Mouse (Mus musculus): ENCODE results near the gene Tmem151b. TPM values are rescaled to one million over a fixed set of nuclear protein-coding genes. Genes with fewer than 3 reads are reported as not detected.

The Tmem151b gene
- polyA plus RNA-seq, 1 experiment from 2014 or later: 1.9 TPM

GRCm38 (mm10) chr17:45515204-45515726 is 34.2 kb downstream of the Tmem151b start:
- no peak for ATAC-seq (replicated peaks; ENCODE audit: extremely low read depth, insufficient read depth, low FRiP score)
- Histone ChIP-seq H3K27me3 (ENCODE audit: control insufficient read depth, insufficient read depth, low read length) (no peaks in the 10 kb centered on the region), H3K4me2 (ENCODE audit: low read depth, low read length) (no peak overlapping the region), H3K4me3 (ENCODE audit: low read length) (no peak overlapping the region), H3K36me3 (ENCODE audit: control insufficient read depth, insufficient read depth) (no peaks in the 10 kb centered on the region), H3K9me3 (replicated peaks; ENCODE audit: control insufficient read depth, low read length) (no peaks in the 10 kb centered on the region), H3K4me1 (ENCODE audit: control insufficient read depth, insufficient read depth, low read length) (0 out of 2 replicates have a peak, but pooled peaks cover 2% of the 10 kb centered on the region), H3K9ac (ENCODE audit: low read length) (no peak overlapping the region), H3K27ac (ENCODE audit: low read length) (no peak overlapping the region)
- 44% methylated on average over 15 of the region's 15 CpGs for WGBS

- no peak for ATAC-seq (replicated peaks; ENCODE audit: extremely low read depth, insufficient read depth, low FRiP score)
- Histone ChIP-seq H3K9me3 (replicated peaks; ENCODE audit: control insufficient read depth, low read length) (no peaks in the 10 kb centered on the region), H3K4me1 (ENCODE audit: control insufficient read depth, insufficient read depth, low read length) (peaks cover 10% of the 10 kb centered on the region), H3K27ac (ENCODE audit: low read length) (no peak overlapping the region), H3K4me3 (ENCODE audit: low read length) (no peak overlapping the region), H3K4me2 (ENCODE audit: low read depth, low read length) (no peak overlapping the region), H3K9ac (ENCODE audit: low read length) (no peak overlapping the region), H3K27me3 (ENCODE audit: control insufficient read depth, insufficient read depth, low read length) (no peaks in the 10 kb centered on the region), H3K36me3 (ENCODE audit: control insufficient read depth, insufficient read depth) (peaks cover 12% of the 10 kb centered on the region)
- WGBS: 88% methylated on average over 4 of the region's 4 CpGs
Observed at GRCm38 (mm10) chr17:45511757-45512156, 37.7 kb downstream of the Tmem151b start.

- no peak for ATAC-seq (replicated peaks; ENCODE audit: extremely low read depth, insufficient read depth, low FRiP score)
- Histone ChIP-seq H3K36me3 (ENCODE audit: control insufficient read depth, insufficient read depth) (peaks cover 12% of the 10 kb centered on the region), H3K4me1 (ENCODE audit: control insufficient read depth, insufficient read depth, low read length) (peaks cover 12% of the 10 kb centered on the region), H3K9ac (ENCODE audit: low read length) (no peak overlapping the region), H3K27ac (ENCODE audit: low read length) (no peak overlapping the region), H3K4me3 (ENCODE audit: low read length) (no peak overlapping the region), H3K27me3 (ENCODE audit: control insufficient read depth, insufficient read depth, low read length) (no peaks in the 10 kb centered on the region), H3K4me2 (ENCODE audit: low read depth, low read length) (no peak overlapping the region), H3K9me3 (replicated peaks; ENCODE audit: control insufficient read depth, low read length) (no peaks in the 10 kb centered on the region)
- 85% methylated on average over 4 of the region's 4 CpGs for WGBS
Observed at GRCm38 (mm10) chr17:45510871-45511270, 38.6 kb downstream of the Tmem151b start.

GRCm38 (mm10) chr17:45506700-45507189 is 42.7 kb downstream of the Tmem151b start, which contains the start of gene Aars2:
Aars2 (plus strand) TSS chr17:45506841.
- H3K4me3 ChIP-seq (ENCODE audit: low read length): peak within 1 kb of the TSS; percentile 74
- peak within 1 kb of the TSS; percentile 82 for H3K9ac ChIP-seq (ENCODE audit: low read length)
- H3K9me3 ChIP-seq (replicated peaks; ENCODE audit: control insufficient read depth, low read length): no peaks in the 10 kb centered on the region
- peak within 1 kb of the TSS; percentile 71 for H3K4me2 ChIP-seq (ENCODE audit: low read depth, low read length)
- under 1% methylated on average over 42 of the region's 42 CpGs for WGBS
- H3K4me1 ChIP-seq (ENCODE audit: control insufficient read depth, insufficient read depth, low read length): peaks cover 14% of the 10 kb centered on the region
- ATAC-seq (replicated peaks; ENCODE audit: extremely low read depth, insufficient read depth, low FRiP score): peak; percentile 88
- H3K36me3 ChIP-seq (ENCODE audit: control insufficient read depth, insufficient read depth): peaks cover 12% of the 10 kb centered on the region
- H3K27me3 ChIP-seq (ENCODE audit: control insufficient read depth, insufficient read depth, low read length): no peaks in the 10 kb centered on the region
- peak within 1 kb of the TSS; percentile 88 for H3K27ac ChIP-seq (ENCODE audit: low read length)

GRCm38 (mm10) chr17:45505941-45506465 is 43.5 kb downstream of the Tmem151b start:
- Histone ChIP-seq H3K9me3 (replicated peaks; ENCODE audit: control insufficient read depth, low read length) (no peaks in the 10 kb centered on the region), H3K4me2 (ENCODE audit: low read depth, low read length) (peak overlapping the region; percentile 44; the same call in 1 of the 2 replicates), H3K4me1 (ENCODE audit: control insufficient read depth, insufficient read depth, low read length) (peaks cover 14% of the 10 kb centered on the region), H3K27ac (ENCODE audit: low read length) (no peak overlapping the region; the same call in 1 of the 2 replicates), H3K4me3 (ENCODE audit: low read length) (no peak overlapping the region), H3K9ac (ENCODE audit: low read length) (no peak overlapping the region), H3K36me3 (ENCODE audit: control insufficient read depth, insufficient read depth) (peaks cover 12% of the 10 kb centered on the region), H3K27me3 (ENCODE audit: control insufficient read depth, insufficient read depth, low read length) (no peaks in the 10 kb centered on the region)
- ATAC-seq (replicated peaks; ENCODE audit: extremely low read depth, insufficient read depth, low FRiP score): no peak
- 57% methylated on average over 6 of the region's 6 CpGs for WGBS

- Histone ChIP-seq H3K27ac (ENCODE audit: low read length) (peak overlapping the region; percentile 41), H3K27me3 (ENCODE audit: control insufficient read depth, insufficient read depth, low read length) (no peaks in the 10 kb centered on the region), H3K4me3 (ENCODE audit: low read length) (no peak overlapping the region), H3K36me3 (ENCODE audit: control insufficient read depth, insufficient read depth) (no peaks in the 10 kb centered on the region), H3K9ac (ENCODE audit: low read length) (no peak overlapping the region), H3K4me1 (ENCODE audit: control insufficient read depth, insufficient read depth, low read length) (peaks cover 14% of the 10 kb centered on the region), H3K9me3 (replicated peaks; ENCODE audit: control insufficient read depth, low read length) (no peaks in the 10 kb centered on the region), H3K4me2 (ENCODE audit: low read depth, low read length) (no peak overlapping the region)
- 43% methylated on average over 5 of the region's 5 CpGs for WGBS
- ATAC-seq (replicated peaks; ENCODE audit: extremely low read depth, insufficient read depth, low FRiP score): no peak
Observed at GRCm38 (mm10) chr17:45503301-45503973, 46.0 kb downstream of the Tmem151b start.

GRCm38 (mm10) chr17:45502324-45502723 is 47.2 kb downstream of the Tmem151b start:
- Histone ChIP-seq H3K4me2 (ENCODE audit: low read depth, low read length) (no peak overlapping the region), H3K36me3 (ENCODE audit: control insufficient read depth, insufficient read depth) (no peaks in the 10 kb centered on the region), H3K9ac (ENCODE audit: low read length) (no peak overlapping the region), H3K27me3 (ENCODE audit: control insufficient read depth, insufficient read depth, low read length) (no peaks in the 10 kb centered on the region), H3K4me1 (ENCODE audit: control insufficient read depth, insufficient read depth, low read length) (peaks cover 10% of the 10 kb centered on the region), H3K9me3 (replicated peaks; ENCODE audit: control insufficient read depth, low read length) (no peaks in the 10 kb centered on the region), H3K4me3 (ENCODE audit: low read length) (no peak overlapping the region), H3K27ac (ENCODE audit: low read length) (no peak overlapping the region)
- no peak for ATAC-seq (replicated peaks; ENCODE audit: extremely low read depth, insufficient read depth, low FRiP score)
- 49% methylated on average over 4 of the region's 4 CpGs for WGBS

GRCm38 (mm10) chr17:45500981-45501380 is 48.5 kb downstream of the Tmem151b start:
- no peak for ATAC-seq (replicated peaks; ENCODE audit: extremely low read depth, insufficient read depth, low FRiP score)
- Histone ChIP-seq H3K4me3 (ENCODE audit: low read length) (no peak overlapping the region), H3K4me1 (ENCODE audit: control insufficient read depth, insufficient read depth, low read length) (peaks cover 3% of the 10 kb centered on the region), H3K9me3 (replicated peaks; ENCODE audit: control insufficient read depth, low read length) (no peaks in the 10 kb centered on the region), H3K27me3 (ENCODE audit: control insufficient read depth, insufficient read depth, low read length) (no peaks in the 10 kb centered on the region), H3K27ac (ENCODE audit: low read length) (no peak overlapping the region), H3K9ac (ENCODE audit: low read length) (no peak overlapping the region), H3K36me3 (ENCODE audit: control insufficient read depth, insufficient read depth) (no peaks in the 10 kb centered on the region), H3K4me2 (ENCODE audit: low read depth, low read length) (no peak overlapping the region)
- WGBS: 41% methylated on average over 4 of the region's 4 CpGs

- Histone ChIP-seq H3K27ac (ENCODE audit: low read length) (no peak overlapping the region), H3K4me2 (ENCODE audit: low read depth, low read length) (no peak overlapping the region), H3K4me1 (ENCODE audit: control insufficient read depth, insufficient read depth, low read length) (peaks cover 3% of the 10 kb centered on the region), H3K4me3 (ENCODE audit: low read length) (no peak overlapping the region), H3K9me3 (replicated peaks; ENCODE audit: control insufficient read depth, low read length) (no peaks in the 10 kb centered on the region), H3K36me3 (ENCODE audit: control insufficient read depth, insufficient read depth) (no peaks in the 10 kb centered on the region), H3K27me3 (ENCODE audit: control insufficient read depth, insufficient read depth, low read length) (no peaks in the 10 kb centered on the region), H3K9ac (ENCODE audit: low read length) (no peak overlapping the region)
- 44% methylated on average over 2 of the region's 2 CpGs for WGBS
- no peak for ATAC-seq (replicated peaks; ENCODE audit: extremely low read depth, insufficient read depth, low FRiP score)
Observed at GRCm38 (mm10) chr17:45499516-45499915, 50.0 kb downstream of the Tmem151b start.
